Mouse (Mus musculus) frontal cortex, postnatal 14 days (tissue): ENCODE measurements around the gene Foxd3.

ENCODE experiments used
- DNase-seq, 2 experiments: peaks; one replicate each; pipeline ENCODE4 v3.0.0; 2022; ENCODE audit warnings: low spot score in 2 of 2

The Foxd3 gene

DNA sequence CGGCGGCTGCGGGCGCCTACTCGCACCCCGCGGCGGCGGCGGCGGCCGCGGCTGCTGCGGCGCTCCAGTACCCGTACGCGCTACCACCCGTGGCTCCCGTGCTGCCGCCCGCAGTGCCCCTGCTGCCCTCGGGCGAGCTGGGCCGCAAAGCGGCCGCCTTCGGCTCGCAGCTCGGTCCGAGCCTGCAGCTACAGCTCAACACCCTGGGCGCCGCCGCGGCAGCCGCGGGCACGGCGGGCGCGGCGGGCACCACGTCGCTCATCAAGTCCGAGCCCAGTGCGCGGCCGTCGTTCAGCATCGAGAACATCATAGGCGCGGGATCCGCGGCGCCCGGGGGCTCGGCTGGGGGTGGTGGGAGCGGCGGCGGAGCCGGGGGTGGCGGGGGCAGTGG, 1.3 kb downstream of the Foxd3 start:
- DNase-seq = no peak

GRCm38 (mm10) chr4:99657831-99658470, 1.9 kb downstream of the Foxd3 start:
- DNase-seq = no peak

GRCm38 (mm10) chr4:99658881-99659280, 2.8 kb downstream of the Foxd3 start:
- DNase-seq = no peak

GRCm38 (mm10) chr4:99659361-99660072, 3.4 kb downstream of the Foxd3 start:
- no peak for DNase-seq

GRCm38 (mm10) chr4:99660073-99660611, 4.0 kb downstream of the Foxd3 start:
- no peak for DNase-seq

- DNase-seq = no peak
These were observed 4.9 kb downstream of the Foxd3 start for GRCm38 (mm10) chr4:99660981-99661380.

DNA sequence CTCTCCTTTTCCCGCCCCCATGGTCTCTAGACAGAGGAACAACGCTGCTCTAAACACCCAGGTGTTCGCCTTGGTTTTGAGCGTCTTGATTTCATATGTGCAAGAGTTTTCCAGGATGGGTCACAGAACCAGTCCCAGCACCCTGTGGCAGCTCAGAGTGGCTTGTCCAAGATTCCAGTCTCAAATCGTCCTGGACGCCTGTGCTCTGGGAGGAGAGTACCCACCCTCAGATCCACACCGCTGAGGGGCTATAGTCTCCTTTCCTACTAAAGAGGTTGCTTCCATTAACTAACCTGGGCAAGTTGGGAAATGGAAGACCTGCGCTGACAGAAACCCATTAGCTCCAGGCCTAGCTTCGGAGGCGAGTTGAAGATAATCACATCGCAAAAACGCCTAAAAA, 5.9 kb downstream of the Foxd3 start:
- no peak for DNase-seq

DNA sequence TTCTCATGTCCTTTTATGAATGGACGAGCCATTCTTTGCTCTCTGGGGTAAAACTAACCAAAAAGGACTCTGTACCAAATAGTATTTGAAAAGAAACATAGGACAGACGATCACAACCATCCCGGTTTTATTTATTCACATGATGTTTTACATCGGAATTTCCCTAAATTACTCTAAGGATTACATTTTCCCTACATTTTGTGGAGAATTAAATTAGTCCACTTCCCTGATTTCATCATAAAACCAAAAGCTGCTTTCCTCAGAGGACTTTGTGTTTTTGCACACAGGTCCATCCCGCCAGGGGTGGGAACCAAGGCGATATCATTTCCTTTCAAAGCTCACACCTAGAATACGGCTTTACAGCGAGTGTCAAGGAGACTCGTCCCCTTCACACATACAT, 6.3 kb downstream of the Foxd3 start:
- no peak for DNase-seq

DNA sequence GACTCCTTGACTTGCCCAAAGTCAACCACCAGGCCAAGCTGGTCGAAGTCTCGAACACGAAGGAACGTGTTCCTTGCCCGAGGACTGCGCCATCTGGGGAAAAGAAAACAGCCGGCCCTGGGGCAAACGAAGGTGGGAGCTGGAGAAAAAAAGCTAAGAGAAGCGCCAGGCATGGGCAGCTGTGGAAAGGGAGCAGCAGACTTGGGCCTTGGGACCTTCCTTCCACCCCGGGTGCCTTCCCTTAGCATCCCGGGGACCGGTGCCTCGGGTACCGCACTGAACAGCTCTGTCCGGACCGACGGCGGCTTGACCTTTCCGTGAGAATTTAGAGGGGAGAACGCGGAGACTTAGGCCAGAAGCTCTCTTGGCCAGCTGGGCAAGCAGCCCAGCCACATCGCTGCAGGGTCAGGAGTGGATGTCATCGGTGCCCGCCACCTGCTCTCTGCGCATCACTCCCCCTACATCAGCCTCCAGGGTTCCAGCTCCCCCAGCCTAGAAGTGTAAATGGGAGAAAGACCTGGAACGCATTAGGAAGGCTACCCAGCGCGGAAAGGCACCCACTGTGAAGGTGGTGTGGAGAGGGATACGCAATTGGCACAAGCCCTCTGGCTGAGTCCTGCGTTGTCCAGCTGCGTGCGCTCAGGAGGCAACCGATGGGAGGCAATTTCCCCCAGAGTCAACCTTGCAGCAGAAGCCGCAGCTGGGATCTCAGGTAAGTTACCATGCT, 6.9 kb downstream of the Foxd3 start:
- no peak for DNase-seq

GRCm38 (mm10) chr4:99663710-99664109, 7.6 kb downstream of the Foxd3 start:
- no peak for DNase-seq

DNA sequence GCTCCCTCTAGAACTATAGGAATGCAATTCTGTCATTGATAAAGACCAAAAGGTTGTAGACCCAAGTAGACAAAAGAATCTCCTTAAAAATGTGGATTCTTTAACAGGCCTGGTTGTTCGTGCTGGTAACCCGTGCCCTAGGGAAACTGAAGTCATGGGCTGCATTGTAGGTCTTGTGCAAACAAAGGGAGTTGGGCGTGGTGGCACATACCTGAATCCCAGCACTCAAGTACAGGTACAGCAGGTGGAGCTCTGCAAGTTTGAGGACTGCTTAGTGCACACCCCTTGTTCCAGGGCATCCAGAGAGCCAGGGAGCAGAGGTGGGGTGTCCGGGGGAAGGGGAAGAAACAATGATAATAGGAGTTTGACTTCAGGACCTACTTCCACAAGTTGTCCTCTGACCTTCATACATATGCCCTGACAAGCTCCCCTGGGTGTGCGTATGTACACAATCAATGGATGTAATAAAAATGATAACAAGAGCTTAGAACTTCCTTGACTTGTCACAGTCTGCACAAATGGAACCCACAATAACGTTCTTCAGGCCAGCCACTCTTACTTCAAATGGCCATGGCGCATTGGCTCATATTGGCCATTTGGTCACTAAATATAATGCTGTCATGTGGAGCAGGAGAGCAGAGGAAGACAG, 14.2 kb downstream of the Foxd3 start:
- no peak for DNase-seq

DNA sequence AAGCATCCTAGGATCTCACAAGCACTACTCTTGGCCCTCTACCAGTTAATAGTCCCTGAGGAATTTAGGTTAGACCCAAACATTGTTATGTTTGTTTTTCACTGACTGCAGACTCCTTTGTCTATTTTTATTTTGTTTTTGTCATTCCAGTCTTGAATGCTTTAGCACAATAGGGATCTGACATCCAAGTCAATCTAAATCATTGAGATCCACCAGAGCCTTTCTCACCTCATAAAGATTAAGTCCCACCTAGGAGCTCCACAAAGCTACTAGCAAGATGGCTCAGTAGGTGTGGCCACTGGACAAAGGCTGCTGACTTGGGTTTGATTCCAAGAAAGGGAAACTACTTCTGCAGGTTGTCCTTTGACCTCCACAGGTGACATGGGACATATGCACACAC, 19.1 kb downstream of the Foxd3 start:
- no peak for DNase-seq

DNA sequence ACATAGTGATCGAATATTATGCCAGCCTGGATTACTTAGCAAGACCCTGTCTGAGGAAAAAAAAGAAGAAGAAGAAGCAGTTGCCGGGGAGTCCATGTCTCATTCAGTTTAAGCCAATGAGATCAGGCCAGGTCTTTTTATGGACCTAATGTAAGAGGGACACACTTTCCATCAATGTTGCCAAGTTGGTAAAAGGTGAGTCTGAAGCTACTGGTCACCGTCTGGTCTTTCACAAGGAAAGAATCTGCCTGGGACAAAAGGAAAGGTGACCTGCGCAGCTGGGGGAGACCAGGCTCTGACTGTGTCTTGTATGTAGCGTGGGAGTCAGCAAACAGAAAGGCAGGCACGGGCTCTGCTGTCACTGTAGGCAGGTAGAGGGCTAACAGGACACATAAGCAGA, 27.8 kb downstream of the Foxd3 start:
- DNase-seq = no peak

DNA sequence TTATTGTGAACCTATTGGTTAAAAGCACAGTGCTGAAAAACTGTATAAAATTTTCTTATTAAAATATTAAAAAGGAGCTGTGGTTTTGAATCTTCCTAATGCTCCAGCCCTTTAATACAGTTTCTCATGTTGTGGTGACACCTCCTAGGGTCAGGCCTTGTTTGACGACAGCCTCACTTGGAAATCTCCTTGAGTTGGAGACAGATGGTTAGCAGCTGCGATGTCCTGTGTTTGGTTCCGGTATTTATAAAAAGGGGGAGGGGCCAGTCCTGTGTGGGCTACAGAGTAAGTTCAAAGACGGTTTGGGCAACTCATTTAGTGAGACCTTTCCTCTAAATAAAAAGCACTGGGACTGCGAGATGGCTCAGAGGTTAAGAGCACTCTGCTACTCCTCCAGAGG, 30.2 kb downstream of the Foxd3 start:
- no peak for DNase-seq
